8 mouse cellular contexts compared by ENCODE assay signal in the genomic region with DNA sequence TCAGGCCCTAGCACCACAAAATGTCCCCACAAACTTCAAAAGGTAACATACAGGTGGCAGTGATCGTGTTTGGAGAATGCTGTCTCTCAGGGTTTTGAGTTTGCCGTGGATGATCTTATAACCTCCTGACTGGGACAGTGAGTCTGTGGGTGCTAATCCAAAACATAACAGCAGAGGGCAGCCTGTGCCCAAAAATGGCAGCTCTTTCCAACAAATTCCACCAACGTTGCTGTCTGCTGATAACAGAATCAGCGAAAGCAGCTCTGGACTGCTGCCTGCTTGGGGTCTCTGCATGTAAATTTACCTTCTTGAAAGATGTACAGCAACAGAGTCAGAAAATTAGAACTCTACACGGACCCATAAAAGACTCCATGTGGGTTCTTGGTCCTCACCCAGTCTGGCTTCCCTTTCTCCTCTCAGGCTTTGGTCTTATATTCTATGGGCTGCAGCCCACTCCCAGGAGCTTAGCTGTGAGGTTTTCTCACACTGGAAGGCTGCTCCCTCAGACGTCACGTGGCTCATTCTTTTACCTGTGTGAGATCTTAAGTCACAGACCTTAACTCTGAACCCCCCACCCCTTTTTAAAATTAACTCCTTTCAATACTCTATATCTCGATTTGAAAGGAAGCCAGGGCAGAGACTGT. TPM values are rescaled to one million over a fixed set of nuclear protein-coding genes. Genes with fewer than 3 reads are reported as not detected.
DNase-seq lines count a peak whose midpoint lies in the region; ATAC-seq and TF ChIP-seq lines count a peak whose summit lies in the region.
"Had no signal": no experiment of that assay in that cellular context is flagged by ENCODE, and none has a peak within 500 bp of the region (broad histone marks: within the 10 kb centered on the region; RNA-seq: fewer than 3 reads in every experiment).

No protein-coding gene starts in this region.

- no peaks in the 10 kb centered on the region for H3K9me3 ChIP-seq in heart, embryonic 13.5 days
- no peaks in the 10 kb centered on the region for H3K9me3 ChIP-seq in lung, embryonic 14.5 days (ENCODE audit: low read depth, low read length)
- H3K9me3 ChIP-seq: limb, embryonic 15.5 days had no signal

- no peaks in the 10 kb centered on the region for H3K27me3 ChIP-seq in heart, embryonic 13.5 days (replicated peaks)
- no peaks in the 10 kb centered on the region for H3K27me3 ChIP-seq in lung, embryonic 14.5 days (ENCODE audit: insufficient read depth, low read length)

- 14% methylated on average over 8 of the region's 8 CpGs for WGBS in heart, embryonic 13.5 days
- 15% methylated on average over 8 of the region's 8 CpGs for WGBS in lung, embryonic 14.5 days

- peak; percentile 59 for DNase-seq in ES-CJ7 (ENCODE audit: low read depth, low spot score)
- DNase-seq in adrenal gland, adult 8-10 months = peak; percentile 12
- peak; percentile 79 for DNase-seq in embryo, embryonic 11 days
- DNase-seq in layer of hippocampus, adult 18-20 months (ENCODE audit: low spot score in 2 of 2) = peak; percentile 73 to 92
- peak; percentile 92 for DNase-seq in lung, embryonic 14.5 days
- peak; percentile 68 for DNase-seq in right cerebral cortex, adult 18-20 months

- H3K27ac ChIP-seq in heart, embryonic 13.5 days (replicated peaks) = no peak overlapping the region
- no peak overlapping the region for H3K27ac ChIP-seq in lung, embryonic 14.5 days (ENCODE audit: low read depth)
- H3K27ac ChIP-seq: limb, embryonic 15.5 days had no signal

- TF ChIP-seq CTCF in lung, embryonic 14.5 days (IDR thresholded peaks at IDR 0.05; ENCODE audit: low read depth) = peak; percentile 88

- no peak for ATAC-seq in heart, embryonic 13.5 days (ENCODE audit: extremely low read depth, insufficient number of reproducible peaks, low FRiP score, low TSS enrichment)
- ATAC-seq in lung, embryonic 14.5 days (ENCODE audit: insufficient read depth) = peak; percentile 55

- no peaks in the 10 kb centered on the region for H3K36me3 ChIP-seq in heart, embryonic 13.5 days
- no peaks in the 10 kb centered on the region for H3K36me3 ChIP-seq in lung, embryonic 14.5 days (ENCODE audit: insufficient read depth)
- H3K36me3 ChIP-seq: limb, embryonic 15.5 days had no signal

- H3K4me3 ChIP-seq in heart, embryonic 13.5 days = no peak overlapping the region
- no peak overlapping the region for H3K4me3 ChIP-seq in lung, embryonic 14.5 days (ENCODE audit: low read depth, low read length)
- H3K4me3 ChIP-seq: limb, embryonic 15.5 days had no signal

- H3K4me1 ChIP-seq in heart, embryonic 13.5 days = peaks cover 11% of the 10 kb centered on the region
- no peaks in the 10 kb centered on the region for H3K4me1 ChIP-seq in lung, embryonic 14.5 days (ENCODE audit: insufficient read depth)

- H3K9ac ChIP-seq in heart, embryonic 13.5 days = no peak overlapping the region
- no peak overlapping the region; the same call in 1 of the 2 replicates for H3K9ac ChIP-seq in lung, embryonic 14.5 days
- H3K9ac ChIP-seq: limb, embryonic 15.5 days had no signal

- peak overlapping the region; percentile 51 for H3K4me2 ChIP-seq in heart, embryonic 13.5 days
- H3K4me2 ChIP-seq in lung, embryonic 14.5 days = no peak overlapping the region
- H3K4me2 ChIP-seq: limb, embryonic 15.5 days had no signal

RNA-seq across cellular contexts. Expression of gene Zkscan2, which starts 24.1 kb away (rescaled TPM):
- total RNA-seq in adrenal gland, adult 8-10 months (2022) = 1 to 10 TPM; 1.7 to 5.7 (median 4.1) TPM
- polyA plus RNA-seq in heart, embryonic 13.5 days (2015; fragmentation: Nextera tagmentation; extraction: Ambion mirVana) = 1.7 and 1.8 TPM in 2 replicates
- 10 to 100 TPM; 16.0 to 17.3 TPM for total RNA-seq in layer of hippocampus, adult 18-20 months (2021)
- polyA plus RNA-seq in lung, embryonic 14.5 days (2014; fragmentation: Nextera tagmentation; extraction: Ambion mirVana) = 2.2 and 3.3 TPM in 2 replicates

Comparison
In these comparisons a context has a peak if more than half of its experiments do, and no peak if none do; other contexts are left out.
1. DNase-seq: peak in every context shown above with its lines; median percentile 92 in lung, embryonic 14.5 days; 82 in layer of hippocampus, adult 18-20 months; 79 in embryo, embryonic 11 days; 68 in right cerebral cortex, adult 18-20 months; 59 in ES-CJ7; 12 in adrenal gland, adult 8-10 months.